Mouse (Mus musculus): Measurements from ENCODE around the gene Cnpy4.

Gene Cnpy4

DNA sequence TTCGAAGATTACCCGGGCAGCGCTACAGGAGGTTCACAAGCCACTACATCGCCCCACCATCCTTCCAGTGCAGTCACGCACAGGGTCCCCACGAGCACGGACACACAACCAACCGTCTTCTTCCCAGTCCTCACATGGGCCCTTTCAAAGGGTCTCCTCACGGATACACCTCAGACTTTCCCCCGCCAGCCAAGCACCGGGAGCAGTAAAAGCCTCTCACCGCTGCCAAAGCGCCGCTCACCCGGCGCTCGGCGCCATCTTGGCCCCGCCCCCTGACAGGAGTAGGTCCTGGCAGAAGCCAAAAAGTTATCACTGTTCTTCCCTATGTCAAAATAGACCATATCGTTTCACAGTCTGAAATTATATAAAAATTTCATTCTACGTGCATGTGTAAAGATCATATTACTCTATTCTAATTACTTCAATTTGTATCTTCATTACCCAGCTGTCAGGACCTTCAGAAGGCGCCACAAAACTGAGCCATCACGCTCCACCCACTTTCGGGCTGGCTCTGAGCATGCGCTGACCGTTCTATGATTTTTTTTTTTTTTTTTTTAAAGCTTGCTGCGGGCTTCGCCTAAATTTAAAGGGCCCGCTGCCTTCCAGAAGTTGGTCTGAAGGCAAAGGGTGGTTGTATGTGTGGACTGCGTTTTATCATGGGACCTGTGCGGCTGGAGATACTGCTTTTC lies at the start of gene Cnpy4, which contains the start of gene Taf6:
TSS of gene Cnpy4 (plus strand) at position 536 of the 689 bp plus-strand sequence.
TSS of gene Taf6 (minus strand) at position 502 of the 689 bp plus-strand sequence.
- peak; percentile 85 to 88 for DNase-seq (ENCODE audit: low spot score in 2 of 2)

GRCm38 (mm10) chr5:138137935-138138549 lies 49.2 kb upstream of the Cnpy4 start:
- no peak for DNase-seq (ENCODE audit: low spot score in 2 of 2)

GRCm38 (mm10) chr5:138138585-138138984 lies 48.7 kb upstream of the Cnpy4 start:
- DNase-seq (ENCODE audit: low spot score in 2 of 2), result no peak

- no peak for DNase-seq (ENCODE audit: low spot score in 2 of 2)
Measured at GRCm38 (mm10) chr5:138154390-138154789, 32.9 kb upstream of the Cnpy4 start.

DNA sequence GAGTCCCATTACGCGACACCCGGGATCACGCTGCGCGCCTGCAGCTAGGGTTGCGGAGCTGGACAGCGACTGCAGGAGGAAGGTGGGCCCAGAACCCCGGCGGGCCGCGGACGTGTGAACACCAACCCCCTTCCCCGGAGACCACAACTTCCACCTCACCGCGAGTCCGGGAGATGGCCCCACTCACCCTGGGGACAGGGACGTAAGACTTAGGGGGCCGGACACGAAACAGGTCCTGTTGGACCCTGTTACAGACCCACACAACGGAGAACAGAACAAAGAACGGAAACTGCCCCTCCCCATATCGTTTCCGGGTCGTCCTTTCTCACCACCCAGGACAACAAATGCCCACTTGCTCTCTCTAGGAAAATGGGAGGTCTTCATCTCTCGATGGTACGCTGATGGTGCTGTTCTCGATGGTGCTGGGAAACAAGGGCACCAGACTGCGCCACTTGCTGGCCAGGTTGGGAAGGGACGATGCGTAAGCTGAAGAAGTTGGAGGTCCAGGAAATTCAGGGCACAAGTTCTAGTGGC lies 31.8 kb upstream of the Cnpy4 start, which contains the start of gene Zfp113:
TSS of gene Zfp113 (minus strand) at position 302 of the 534 bp plus-strand sequence.
- DNase-seq (ENCODE audit: low spot score in 2 of 2), result peak; percentile 95 to 96

- DNase-seq (ENCODE audit: low spot score in 2 of 2), result no peak
Measured at GRCm38 (mm10) chr5:138160224-138160762, 27.0 kb upstream of the Cnpy4 start.

- peak; percentile 90 to 92 for DNase-seq (ENCODE audit: low spot score in 2 of 2)
Measured at GRCm38 (mm10) chr5:138160842-138161665, 26.2 kb upstream of the Cnpy4 start, which contains the start of gene Cops6. Cops6 (plus strand) TSS chr5:138161071.

GRCm38 (mm10) chr5:138163046-138163445 lies 24.2 kb upstream of the Cnpy4 start:
- no peak for DNase-seq (ENCODE audit: low spot score in 2 of 2)

GRCm38 (mm10) chr5:138163610-138164009 lies 23.7 kb upstream of the Cnpy4 start:
- no peak for DNase-seq (ENCODE audit: low spot score in 2 of 2)

DNA sequence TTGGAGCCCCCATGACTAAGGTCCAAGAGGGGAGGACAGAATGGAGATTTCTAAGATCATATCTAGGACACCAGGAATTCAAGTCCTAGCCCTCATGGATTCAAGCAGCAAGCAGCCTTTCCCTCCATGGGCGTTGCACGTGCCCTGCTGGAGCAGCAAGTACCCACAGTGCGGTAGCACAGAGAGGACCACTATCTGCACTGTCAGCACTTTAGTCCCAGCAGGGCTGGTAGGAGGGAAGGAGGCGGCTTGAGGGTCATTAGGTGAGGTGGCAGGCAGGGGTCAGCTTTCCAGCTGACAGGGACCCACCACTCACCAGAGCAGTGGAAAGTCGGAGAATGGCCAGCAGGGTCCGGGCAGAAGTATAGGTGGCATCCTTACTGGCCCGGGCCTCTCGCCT lies 21.7 kb upstream of the Cnpy4 start:
- DNase-seq (ENCODE audit: low spot score in 2 of 2), result no peak

DNA sequence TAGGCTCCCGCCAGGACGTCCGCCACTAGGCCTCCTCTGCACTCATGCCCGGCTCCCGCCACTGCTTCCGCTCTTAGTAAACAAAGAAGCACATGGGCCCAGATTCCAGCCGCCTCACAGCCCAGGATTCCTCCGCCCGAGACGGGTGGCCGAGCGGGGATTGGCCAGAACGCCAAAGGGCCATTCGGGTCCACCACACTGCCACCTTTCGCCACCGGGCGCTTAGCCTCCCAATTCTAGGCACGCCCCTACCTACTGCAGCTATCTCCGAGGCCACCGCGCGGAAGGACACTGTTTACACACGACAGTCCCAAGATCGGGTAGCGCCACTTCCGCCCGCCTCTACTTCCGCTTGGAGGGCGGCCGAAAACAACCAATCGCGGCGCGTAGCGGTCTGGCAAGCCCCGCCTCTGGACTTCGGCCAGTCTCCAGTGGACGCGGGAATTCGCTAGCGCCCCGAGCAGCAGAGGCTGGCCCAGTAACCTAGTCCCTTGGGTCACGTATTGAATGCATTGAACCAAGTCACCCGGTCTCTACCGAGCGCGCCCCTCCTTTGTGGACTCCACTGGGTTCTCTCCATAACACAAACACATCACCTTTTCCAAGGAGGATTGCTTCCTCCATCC lies 16.2 kb upstream of the Cnpy4 start:
- peak; percentile 95 to 96 for DNase-seq (ENCODE audit: low spot score in 2 of 2)

GRCm38 (mm10) chr5:138171695-138172491 lies 15.4 kb upstream of the Cnpy4 start, which contains the start of the genes Ap4m1 and Mcm7:
Ap4m1 (plus strand) TSS chr5:138172002.
Mcm7 (minus strand) TSS chr5:138172422.
- DNase-seq (ENCODE audit: low spot score in 2 of 2), result peak; percentile 99

GRCm38 (mm10) chr5:138173217-138173616 lies 14.1 kb upstream of the Cnpy4 start:
- DNase-seq (ENCODE audit: low spot score in 2 of 2), result no peak

DNA sequence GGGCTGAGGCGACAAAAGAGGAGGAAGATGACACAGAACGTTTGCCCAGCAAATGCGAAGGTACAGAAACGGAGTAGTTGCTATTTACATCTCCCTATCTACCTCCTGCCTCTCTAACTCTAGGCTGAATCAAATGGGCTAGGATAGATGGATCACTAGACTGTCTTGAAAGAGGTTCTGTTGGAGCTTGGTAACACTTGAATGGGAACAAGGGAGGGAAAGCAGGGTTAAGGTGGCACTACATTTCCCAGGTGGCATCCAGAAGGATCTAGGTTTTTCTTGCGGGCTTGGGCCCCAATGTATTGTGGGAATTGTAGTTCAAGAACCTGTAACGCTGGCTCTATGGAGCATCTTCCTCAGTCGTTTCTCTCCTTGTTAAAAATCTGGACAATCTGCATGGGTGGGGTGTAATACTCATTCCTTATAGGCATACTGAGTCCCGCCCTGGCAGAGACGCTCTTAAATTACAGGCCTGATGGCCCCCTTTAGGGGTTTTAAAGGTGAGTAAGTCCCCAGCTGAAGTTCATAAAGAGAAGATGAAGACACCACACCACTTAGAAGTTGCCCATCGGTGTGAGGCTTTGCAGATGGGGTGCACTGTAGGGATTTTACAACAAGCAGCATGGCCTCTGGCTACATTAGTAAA lies 499 bp downstream of the Cnpy4 start:
- peak; percentile 75 to 85 for DNase-seq (ENCODE audit: low spot score in 2 of 2)

DNA sequence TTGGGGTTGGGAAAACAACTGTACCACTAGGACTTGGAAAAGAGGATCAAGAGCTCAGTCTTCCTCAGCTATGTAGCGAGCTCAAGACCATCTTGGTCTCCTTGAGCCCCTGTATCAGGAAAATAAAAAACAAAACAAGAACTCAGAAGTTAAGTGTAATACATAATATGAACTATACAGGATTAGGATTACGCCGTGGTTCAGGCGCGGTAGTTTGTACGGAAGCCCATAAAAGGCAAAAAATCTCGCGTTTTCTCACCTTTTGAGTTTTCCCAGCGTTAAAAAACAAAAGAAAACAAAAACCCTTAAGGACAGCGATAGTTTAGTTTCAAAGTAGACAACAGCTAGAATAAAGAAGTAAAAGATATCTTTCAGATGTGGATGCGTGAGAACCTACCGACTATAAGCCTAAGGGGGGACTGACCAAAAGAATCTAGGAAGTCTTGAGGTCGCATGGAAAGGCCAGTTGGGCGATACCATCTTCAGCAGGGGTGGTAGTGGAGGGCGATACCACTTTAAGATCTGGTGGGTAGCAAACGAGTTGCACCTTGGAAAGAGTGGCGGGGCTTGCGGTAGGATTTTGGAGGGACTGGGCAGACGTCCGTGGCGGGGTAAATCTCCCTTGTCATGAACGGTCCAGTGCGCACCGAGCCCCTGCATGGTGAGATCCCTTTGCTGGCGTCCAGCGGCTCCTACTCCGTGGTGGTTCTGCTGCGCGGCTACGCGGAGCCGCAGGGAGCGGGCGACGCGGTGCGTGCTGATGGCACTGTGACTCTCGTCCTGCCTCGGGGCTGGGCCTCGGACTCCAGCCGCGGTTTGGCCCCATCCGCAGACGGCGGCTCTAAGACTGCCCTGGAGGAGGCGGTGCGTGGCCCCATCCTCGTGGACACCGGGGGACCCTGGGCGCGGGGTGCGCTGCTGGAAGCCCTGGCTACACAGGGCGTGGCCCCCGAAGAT lies 6.8 kb downstream of the Cnpy4 start, which contains the start of gene Mblac1:
TSS of gene Mblac1 (plus strand) at position 544 of the 957 bp plus-strand sequence.
- peak; percentile 83 to 91 for DNase-seq (ENCODE audit: low spot score in 2 of 2)

DNA sequence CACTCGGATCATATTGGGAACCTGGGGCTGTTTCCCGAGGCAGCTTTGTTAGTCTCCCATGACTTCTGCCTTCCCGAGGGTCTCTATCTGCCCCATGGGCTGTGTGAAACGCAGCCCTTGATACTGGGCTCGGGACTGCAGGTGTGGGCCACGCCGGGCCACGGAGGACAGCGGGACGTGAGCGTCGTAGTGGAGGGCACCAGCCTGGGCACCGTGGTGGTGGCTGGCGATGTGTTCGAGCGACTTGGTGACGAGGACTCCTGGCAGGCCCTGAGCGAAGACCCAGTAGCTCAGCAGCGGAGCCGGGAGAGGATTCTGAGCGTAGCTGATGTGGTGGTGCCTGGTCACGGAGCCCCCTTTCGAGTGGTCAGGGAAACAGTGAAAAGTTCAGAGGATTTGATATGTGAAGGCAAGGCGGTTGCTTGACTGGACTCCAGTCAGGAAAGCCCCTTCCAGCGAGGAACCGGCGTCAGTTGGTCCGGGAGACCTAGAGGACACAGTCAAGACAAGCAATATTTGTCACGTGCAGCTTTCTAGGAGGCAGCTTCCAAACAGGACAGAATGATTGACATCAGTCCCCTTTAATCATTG lies 7.6 kb downstream of the Cnpy4 start:
- peak; percentile 24 for DNase-seq (ENCODE audit: low spot score in 2 of 2)

DNA sequence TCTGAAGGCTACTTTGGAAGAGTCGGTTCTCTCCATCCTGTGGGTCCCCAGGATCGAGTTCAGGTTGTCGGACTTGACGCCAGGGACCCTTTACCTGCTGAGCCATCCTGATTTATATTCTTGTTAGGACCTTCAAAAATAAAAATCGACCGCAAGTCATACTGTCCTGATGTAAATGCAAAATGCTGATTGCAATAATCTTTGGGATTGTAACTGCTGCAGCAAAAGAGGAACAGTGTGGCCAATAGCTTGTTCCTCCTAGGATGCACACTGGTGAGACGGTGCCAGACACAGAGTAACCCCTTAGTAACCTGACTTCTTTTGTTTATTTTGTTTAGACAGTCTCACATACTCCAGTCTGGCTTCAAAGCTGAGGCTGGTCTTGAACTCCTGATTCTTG lies 8.2 kb downstream of the Cnpy4 start:
- no peak for DNase-seq (ENCODE audit: low spot score in 2 of 2)

GRCm38 (mm10) chr5:138199576-138199975 lies 12.3 kb downstream of the Cnpy4 start:
- DNase-seq (ENCODE audit: low spot score in 2 of 2), result no peak

Data from heart, adult 9 months (tissue).